Mouse (Mus musculus) subcutaneous adipose tissue, adult 2 months (tissue): Measurements from ENCODE around the gene Rbbp8nl. TPM values are rescaled to one million over a fixed set of nuclear protein-coding genes. Genes with fewer than 3 reads are reported as not detected.

ENCODE experiments used
- polyA plus RNA-seq: library from polyadenylated mRNA; depleted of rRNA; stranded (reverse); fragments of >200 nt; gene quantifications from 2 replicates; pipeline ENCODE4 v1.2.3, GENCODE M21; 2012; ENCODE audit warnings: low replicate concordance; rRNA removed

The Rbbp8nl gene
- 1.9 TPM in 1 of 2 replicates, not detected in the other for polyA plus RNA-seq

DNA sequence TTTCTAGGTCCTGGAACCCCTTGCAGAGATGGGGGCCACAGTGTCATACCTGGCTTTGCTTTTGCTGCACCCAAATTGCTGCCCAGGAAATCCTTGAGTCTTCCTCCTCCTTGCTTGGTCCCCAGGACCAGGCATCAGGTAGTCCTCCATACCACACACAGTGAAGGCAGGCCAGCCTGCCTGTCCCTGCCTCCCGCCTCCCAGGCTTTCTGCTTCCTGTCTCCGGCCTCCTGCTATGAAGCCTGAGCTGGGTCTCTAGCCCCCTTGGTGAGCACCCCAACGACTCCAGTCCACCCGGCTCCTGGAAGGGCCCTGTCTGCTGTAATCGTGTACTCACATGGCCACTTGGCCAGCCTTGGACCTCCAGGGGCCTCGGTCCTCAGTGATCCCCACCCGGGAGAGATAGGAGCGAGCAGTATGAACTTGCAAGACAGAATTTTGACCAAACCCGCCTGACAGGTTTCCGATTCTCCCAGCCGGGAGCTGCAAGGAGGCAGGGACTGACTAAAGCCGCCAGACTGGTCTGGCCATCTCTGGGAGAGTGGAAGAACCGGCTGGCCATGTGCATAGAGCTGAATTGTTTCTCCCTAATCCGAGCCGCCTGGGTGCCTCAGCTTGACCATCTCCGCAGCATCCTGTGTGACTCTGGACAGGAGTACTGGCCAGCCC, at the start of gene Rbbp8nl:
Gene Rbbp8nl (minus strand): TSS at position 440 of the 669 bp plus-strand sequence.

DNA sequence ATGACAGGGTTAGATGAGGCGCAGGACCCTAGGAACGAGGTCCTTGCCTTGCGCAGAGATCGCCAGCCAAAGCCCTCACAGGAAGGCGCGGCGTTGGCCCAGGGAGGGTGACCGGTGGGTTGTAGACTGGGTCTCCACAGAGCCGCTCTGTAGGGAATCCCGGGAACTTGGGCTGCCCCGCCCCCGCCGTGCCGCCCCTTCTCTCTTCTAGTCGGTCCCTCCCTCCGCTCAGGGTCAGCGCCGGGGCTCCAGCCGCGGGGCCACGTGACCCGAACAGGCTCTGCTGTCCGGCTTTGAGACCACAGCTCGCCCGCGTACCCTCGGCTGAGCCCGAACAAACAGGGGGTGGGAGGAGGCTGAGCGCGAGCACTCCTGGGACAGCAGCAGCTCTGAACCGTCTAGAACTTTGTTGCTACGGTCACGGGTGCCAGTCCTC, 44.9 kb upstream of the Rbbp8nl start, which contains the start of gene Gata5:
Gene Gata5 (minus strand): TSS at position 149 of the 436 bp plus-strand sequence.

DNA sequence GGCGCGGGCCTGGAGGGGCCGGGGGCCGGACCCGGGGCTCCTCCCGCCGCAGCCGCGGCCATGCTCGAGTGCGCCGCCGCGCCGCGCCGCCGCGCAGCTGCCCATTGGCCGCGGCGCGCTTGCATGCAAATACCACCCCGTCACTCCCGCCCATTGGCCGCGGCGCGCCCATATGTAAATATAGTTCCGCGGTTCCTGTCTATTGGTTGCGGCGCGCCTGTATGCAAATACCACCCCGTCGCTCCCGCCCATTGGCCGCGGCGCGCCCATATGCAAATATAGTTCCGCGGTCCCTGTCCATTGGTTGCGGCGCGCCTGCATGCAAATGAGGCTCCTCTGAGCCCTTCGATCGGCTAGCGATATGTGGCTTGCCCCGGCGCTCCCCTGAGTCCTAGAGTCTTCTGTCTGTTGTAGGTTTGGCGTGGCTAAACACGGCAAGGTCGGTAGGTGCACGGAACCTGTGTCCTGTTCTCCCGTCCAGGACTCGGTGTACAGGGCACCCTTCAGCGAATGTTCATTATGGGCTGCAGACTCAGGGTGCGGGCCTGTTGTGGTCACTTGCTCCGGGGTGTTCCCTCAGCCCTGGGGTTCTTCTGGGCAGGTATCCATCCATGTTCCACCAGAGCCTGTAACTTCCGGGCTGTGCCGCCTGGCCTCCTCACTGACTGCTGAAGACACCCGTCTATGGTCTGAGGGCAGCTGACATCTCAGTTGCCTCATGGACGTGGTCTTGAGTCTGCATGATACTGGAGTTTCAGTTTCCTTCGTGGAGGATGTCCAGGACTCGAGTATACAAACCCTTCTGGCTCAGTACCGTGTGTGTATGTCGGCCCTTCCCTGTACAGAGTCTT, 16.1 kb downstream of the Rbbp8nl start, which contains the start of gene Cables2:
Gene Cables2 (minus strand): TSS at position 103 of the 851 bp plus-strand sequence.

DNA sequence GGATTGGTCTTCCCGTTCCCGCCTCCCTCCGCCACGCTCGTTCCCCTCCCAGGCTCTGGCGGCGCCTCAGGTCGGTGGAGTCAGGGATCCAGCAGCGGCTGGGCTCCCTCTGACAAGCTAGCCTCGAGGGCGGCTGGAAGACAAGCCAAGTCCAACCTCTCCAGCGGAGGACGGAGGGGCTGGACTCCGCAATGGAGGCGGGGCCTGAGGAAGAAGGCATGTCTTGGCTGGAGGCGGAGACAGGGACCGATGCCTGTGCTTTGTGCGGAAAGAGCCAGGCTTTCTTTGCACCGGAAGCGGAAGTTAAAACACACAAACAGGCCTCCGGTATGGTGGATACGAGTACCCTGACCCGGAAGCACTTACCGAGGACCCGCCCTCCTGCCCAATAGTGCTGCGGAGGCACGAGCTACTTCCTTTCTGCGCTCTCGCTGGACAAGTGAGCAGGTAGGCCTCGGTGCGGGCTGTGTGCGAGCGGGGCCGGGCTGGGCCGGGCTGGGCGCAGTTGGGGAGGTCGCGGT, 32.6 kb downstream of the Rbbp8nl start, which contains the start of gene Rps21:
Gene Rps21 (plus strand): TSS at position 377 of the 521 bp plus-strand sequence.

Other genes with a start within 250 kb of the Rbbp8nl start
- 151 and 180 TPM in 2 replicates for gene Psma7, start 247.4 kb downstream of the Rbbp8nl start, polyA plus RNA-seq
- 6.6 and 8.6 TPM in 2 replicates for gene Ss18l1, start 247.4 kb downstream of the Rbbp8nl start, polyA plus RNA-seq
- 22.5 and 26.8 TPM in 2 replicates for gene Mtg2, start 219.3 kb downstream of the Rbbp8nl start, polyA plus RNA-seq
- not detected in 2 replicates for gene Hrh3, start 185.4 kb downstream of the Rbbp8nl start, polyA plus RNA-seq
- gene Osbpl2, start 170.6 kb downstream of the Rbbp8nl start, polyA plus RNA-seq: 28.5 and 35.1 TPM in 2 replicates
- gene Adrm1, start 118.4 kb downstream of the Rbbp8nl start, polyA plus RNA-seq: 113 and 131 TPM in 2 replicates
- 65.2 and 108 TPM in 2 replicates for gene Lama5, start 64.0 kb downstream of the Rbbp8nl start, polyA plus RNA-seq
- 1,598 and 4,384 TPM in 2 replicates for gene Rps21, start 32.5 kb downstream of the Rbbp8nl start, polyA plus RNA-seq
- 31.9 and 43.6 TPM in 2 replicates for gene Cables2, start 16.4 kb downstream of the Rbbp8nl start, polyA plus RNA-seq
- 0.64 and 2.2 TPM in 2 replicates for gene Gata5, start 44.8 kb upstream of the Rbbp8nl start, polyA plus RNA-seq
- gene Slco4a1, start 166.4 kb upstream of the Rbbp8nl start, polyA plus RNA-seq: 0.57 and 3.6 TPM in 2 replicates
- not detected in 2 replicates for gene Ntsr1, start 210.1 kb upstream of the Rbbp8nl start, polyA plus RNA-seq